ENCODE assay signal across 13 mouse cellular contexts in genomic region chr2:28606601-28607340, GRCm38 (mm10). TPM values are rescaled to one million over a fixed set of nuclear protein-coding genes. Genes with fewer than 3 reads are reported as not detected.
DNase-seq lines count a peak whose midpoint lies in the region; ATAC-seq and TF ChIP-seq lines count a peak whose summit lies in the region.
"Had no signal": no experiment of that assay in that cellular context is flagged by ENCODE, and none has a peak within 500 bp of the region (broad histone marks: within the 10 kb centered on the region; RNA-seq: fewer than 3 reads in every experiment).

No protein-coding gene starts in this region.

- H3K36me3 ChIP-seq in forebrain, embryonic 14.5 days (ENCODE audit: control insufficient read depth, insufficient read depth, low read length), result no peaks in the 10 kb centered on the region
- H3K36me3 ChIP-seq in forebrain, embryonic 16.5 days (ENCODE audit: control insufficient read depth, insufficient read depth), result no peaks in the 10 kb centered on the region
- H3K36me3 ChIP-seq in lung, postnatal 0 days (ENCODE audit: insufficient read depth, low read length), result no peaks in the 10 kb centered on the region
- no peaks in the 10 kb centered on the region for H3K36me3 ChIP-seq in stomach, postnatal 0 days (ENCODE audit: control insufficient read depth, insufficient read depth, low read length)
- H3K36me3 ChIP-seq: forebrain, embryonic 12.5 days; midbrain, embryonic 15.5 days had no signal

- 64% methylated on average over 8 of the region's 8 CpGs for WGBS in forebrain, embryonic 14.5 days
- 66% methylated on average over 8 of the region's 8 CpGs for WGBS in forebrain, embryonic 16.5 days
- 61% methylated on average over 8 of the region's 8 CpGs for WGBS in lung, postnatal 0 days
- 61% methylated on average over 8 of the region's 8 CpGs for WGBS in lung, adult 2 months
- 57% methylated on average over 8 of the region's 8 CpGs for WGBS in stomach, postnatal 0 days

- no peak overlapping the region for H3K4me3 ChIP-seq in forebrain, embryonic 14.5 days (ENCODE audit: low read depth, low read length)
- H3K4me3 ChIP-seq in forebrain, embryonic 16.5 days (replicated peaks; ENCODE audit: low read length), result no peak overlapping the region
- no peak overlapping the region for H3K4me3 ChIP-seq in lung, postnatal 0 days (ENCODE audit: low read depth, low read length)
- no peak overlapping the region for H3K4me3 ChIP-seq in lung, adult 2 months (replicated peaks; ENCODE audit: extremely low read depth, low read depth, low read length)
- no peak overlapping the region for H3K4me3 ChIP-seq in stomach, postnatal 0 days (ENCODE audit: low read depth, low read length)
- H3K4me3 ChIP-seq: forebrain, embryonic 12.5 days; midbrain, embryonic 15.5 days had no signal

- no peak for TF ChIP-seq POLR2A in lung, adult 2 months (IDR thresholded peaks at IDR 0.05; ENCODE audit: borderline replicate concordance, extremely low read depth, low read depth, low read length)

- no peak overlapping the region for H3K4me2 ChIP-seq in forebrain, embryonic 14.5 days (ENCODE audit: low read length)
- H3K4me2 ChIP-seq in forebrain, embryonic 16.5 days (ENCODE audit: low read length), result no peak overlapping the region
- H3K4me2 ChIP-seq in lung, postnatal 0 days (replicated peaks; ENCODE audit: low read depth, low read length), result no peak overlapping the region
- H3K4me2 ChIP-seq in stomach, postnatal 0 days (replicated peaks; ENCODE audit: low read depth), result no peak overlapping the region
- H3K4me2 ChIP-seq: forebrain, embryonic 12.5 days; midbrain, embryonic 15.5 days had no signal

- DNase-seq in forebrain, embryonic 14.5 days (ENCODE audit: low spot score), result peak; percentile 35
- DNase-seq in lung, postnatal 0 days (ENCODE audit: low spot score), result no peak
- DNase-seq in lung, adult 2 months, result no peak
- peak; percentile 23 for DNase-seq in induced T-regulatory cell, adult 2 months (ENCODE audit: low read depth)
- no peak for DNase-seq in stomach, postnatal 0 days (ENCODE audit: low spot score)
- no peak for DNase-seq in right cerebral cortex, postnatal 14 days
- no peak for DNase-seq in Muller cell, postnatal 12 days (ENCODE audit: inconsistent ontology term)
- DNase-seq: adrenal gland, adult 8-10 months; cerebellum, adult 8-10 months had no signal

- TF ChIP-seq CTCF in lung, postnatal 0 days (IDR thresholded peaks at IDR 0.05), result peak; percentile 46
- no peak for TF ChIP-seq CTCF in lung, adult 2 months (IDR thresholded peaks at IDR 0.05; ENCODE audit: insufficient read depth, low read length)
- TF ChIP-seq CTCF in stomach, postnatal 0 days (IDR thresholded peaks at IDR 0.05; ENCODE audit: low read depth), result peak; percentile 53

- no peak for ATAC-seq in forebrain, embryonic 14.5 days
- ATAC-seq in forebrain, embryonic 16.5 days, result no peak
- ATAC-seq in lung, postnatal 0 days, result no peak
- no peak for ATAC-seq in stomach, postnatal 0 days (ENCODE audit: low FRiP score, low TSS enrichment)
- ATAC-seq: midbrain, embryonic 15.5 days had no signal

- H3K4me1 ChIP-seq in forebrain, embryonic 14.5 days (ENCODE audit: control insufficient read depth, insufficient read depth, low read length), result no peaks in the 10 kb centered on the region
- H3K4me1 ChIP-seq in forebrain, embryonic 16.5 days (replicated peaks; ENCODE audit: control insufficient read depth, insufficient read depth, low read length), result no peaks in the 10 kb centered on the region
- H3K4me1 ChIP-seq in lung, postnatal 0 days (ENCODE audit: insufficient read depth, low read depth, low read length), result no peaks in the 10 kb centered on the region
- H3K4me1 ChIP-seq in lung, adult 2 months (ENCODE audit: control insufficient read depth, insufficient read depth, low read length), result no peaks in the 10 kb centered on the region
- H3K4me1 ChIP-seq in stomach, postnatal 0 days (replicated peaks; ENCODE audit: control insufficient read depth, insufficient read depth), result no peaks in the 10 kb centered on the region
- H3K4me1 ChIP-seq: forebrain, embryonic 12.5 days; midbrain, embryonic 15.5 days had no signal

- H3K9ac ChIP-seq in forebrain, embryonic 14.5 days (ENCODE audit: low read length), result no peak overlapping the region
- no peak overlapping the region for H3K9ac ChIP-seq in forebrain, embryonic 16.5 days (replicated peaks; ENCODE audit: low read depth, low read length)
- H3K9ac ChIP-seq in lung, postnatal 0 days (replicated peaks; ENCODE audit: low read depth), result no peak overlapping the region
- no peak overlapping the region for H3K9ac ChIP-seq in stomach, postnatal 0 days (ENCODE audit: low read length)
- H3K9ac ChIP-seq: forebrain, embryonic 12.5 days; midbrain, embryonic 15.5 days had no signal

- no peaks in the 10 kb centered on the region for H3K27me3 ChIP-seq in forebrain, embryonic 14.5 days (replicated peaks; ENCODE audit: control insufficient read depth, insufficient read depth, low read length)
- no peaks in the 10 kb centered on the region for H3K27me3 ChIP-seq in forebrain, embryonic 16.5 days (replicated peaks; ENCODE audit: control insufficient read depth, insufficient read depth, low read length)
- no peaks in the 10 kb centered on the region for H3K27me3 ChIP-seq in lung, postnatal 0 days (replicated peaks; ENCODE audit: insufficient read depth, low read length)
- H3K27me3 ChIP-seq in stomach, postnatal 0 days (ENCODE audit: control insufficient read depth, insufficient read depth, low read length), result no peaks in the 10 kb centered on the region
- H3K27me3 ChIP-seq: forebrain, embryonic 12.5 days; midbrain, embryonic 15.5 days had no signal

- H3K9me3 ChIP-seq in forebrain, embryonic 14.5 days (replicated peaks; ENCODE audit: control insufficient read depth, low read length), result no peaks in the 10 kb centered on the region
- H3K9me3 ChIP-seq in forebrain, embryonic 16.5 days (ENCODE audit: control insufficient read depth, low read length), result no peaks in the 10 kb centered on the region
- H3K9me3 ChIP-seq in lung, postnatal 0 days (ENCODE audit: low read length), result no peaks in the 10 kb centered on the region
- H3K9me3 ChIP-seq in stomach, postnatal 0 days (ENCODE audit: control insufficient read depth, low read length), result no peaks in the 10 kb centered on the region
- H3K9me3 ChIP-seq: forebrain, embryonic 12.5 days; midbrain, embryonic 15.5 days had no signal

- no peak overlapping the region for H3K27ac ChIP-seq in forebrain, embryonic 14.5 days (ENCODE audit: low read depth, low read length)
- no peak overlapping the region for H3K27ac ChIP-seq in forebrain, embryonic 16.5 days (ENCODE audit: low read length)
- no peak overlapping the region for H3K27ac ChIP-seq in lung, postnatal 0 days (ENCODE audit: low read length)
- no peak overlapping the region for H3K27ac ChIP-seq in stomach, postnatal 0 days (replicated peaks)
- H3K27ac ChIP-seq: forebrain, embryonic 12.5 days; midbrain, embryonic 15.5 days had no signal

- TF ChIP-seq EP300 in lung, postnatal 0 days (IDR thresholded peaks at IDR 0.05), result no peak
- TF ChIP-seq EP300 in stomach, postnatal 0 days (optimal IDR thresholded peaks at IDR 0.05), result no peak

RNA-seq across cellular contexts. Expression of gene Gfi1b, which starts 15.0 kb away (rescaled TPM):
- polyA plus RNA-seq in forebrain, embryonic 14.5 days (2014; fragmentation: Nextera tagmentation; extraction: Ambion mirVana), result 0.12 TPM in 1 of 2 replicates, not detected in the other
- polyA plus RNA-seq in forebrain, embryonic 16.5 days (2015; fragmentation: Nextera tagmentation; extraction: Ambion mirVana), result not detected in 2 replicates
- 0.94 and 1.0 TPM in 2 replicates for polyA plus RNA-seq in lung, postnatal 0 days (2015; fragmentation: Nextera tagmentation; extraction: Ambion mirVana)
- polyA plus RNA-seq in lung, adult 2 months (2012; rRNA removed), result 0.66 and 0.79 TPM in 2 replicates
- polyA plus RNA-seq in stomach, postnatal 0 days (2015; fragmentation: Nextera tagmentation; extraction: Ambion mirVana), result 0.07 and 0.40 TPM in 2 replicates
- polyA plus RNA-seq: liver, adult 2 months; midbrain, embryonic 15.5 days had no signal

RNA-seq across cellular contexts. Expression of gene Gtf3c5, which starts 23.2 kb away (rescaled TPM):
- 20.5 and 28.6 TPM in 2 replicates for polyA plus RNA-seq in forebrain, embryonic 14.5 days (2014; fragmentation: Nextera tagmentation; extraction: Ambion mirVana)
- 40.5 and 43.3 TPM in 2 replicates for polyA plus RNA-seq in forebrain, embryonic 16.5 days (2015; fragmentation: Nextera tagmentation; extraction: Ambion mirVana)
- polyA plus RNA-seq in lung, postnatal 0 days (2015; fragmentation: Nextera tagmentation; extraction: Ambion mirVana), result 15.8 and 18.9 TPM in 2 replicates
- 21.6 and 27.3 TPM in 2 replicates for polyA plus RNA-seq in lung, adult 2 months (2012; rRNA removed)
- 13.1 and 14.0 TPM in 2 replicates for polyA plus RNA-seq in stomach, postnatal 0 days (2015; fragmentation: Nextera tagmentation; extraction: Ambion mirVana)

RNA-seq across cellular contexts. Expression of gene Tsc1, which starts 34.3 kb away (rescaled TPM):
- 17.7 and 25.5 TPM in 2 replicates for polyA plus RNA-seq in forebrain, embryonic 14.5 days (2014; fragmentation: Nextera tagmentation; extraction: Ambion mirVana)
- polyA plus RNA-seq in forebrain, embryonic 16.5 days (2015; fragmentation: Nextera tagmentation; extraction: Ambion mirVana), result 32.7 and 42.7 TPM in 2 replicates
- 7.3 and 8.7 TPM in 2 replicates for polyA plus RNA-seq in lung, postnatal 0 days (2015; fragmentation: Nextera tagmentation; extraction: Ambion mirVana)
- polyA plus RNA-seq in lung, adult 2 months (2012; rRNA removed), result 10.2 and 14.7 TPM in 2 replicates
- polyA plus RNA-seq in stomach, postnatal 0 days (2015; fragmentation: Nextera tagmentation; extraction: Ambion mirVana), result 4.9 and 5.1 TPM in 2 replicates

RNA-seq across cellular contexts. Expression of gene Cel, which starts 43.6 kb away (rescaled TPM):
- not detected in 2 replicates for polyA plus RNA-seq in forebrain, embryonic 14.5 days (2014; fragmentation: Nextera tagmentation; extraction: Ambion mirVana)
- not detected in 2 replicates for polyA plus RNA-seq in forebrain, embryonic 16.5 days (2015; fragmentation: Nextera tagmentation; extraction: Ambion mirVana)
- polyA plus RNA-seq in lung, postnatal 0 days (2015; fragmentation: Nextera tagmentation; extraction: Ambion mirVana), result 0.46 TPM in 1 of 2 replicates, not detected in the other
- 0.12 and 3.3 TPM in 2 replicates for polyA plus RNA-seq in lung, adult 2 months (2012; rRNA removed)
- 2.0 and 3.3 TPM in 2 replicates for polyA plus RNA-seq in stomach, postnatal 0 days (2015; fragmentation: Nextera tagmentation; extraction: Ambion mirVana)
- polyA plus RNA-seq: forebrain, embryonic 12.5 days had no signal

Comparison
In these comparisons a context has a peak if more than half of its experiments do, and no peak if none do; other contexts are left out.
1. DNase-seq: peak in forebrain, embryonic 14.5 days (single experiment) and induced T-regulatory cell, adult 2 months (single experiment); none in lung, postnatal 0 days (single experiment), lung, adult 2 months (single experiment), stomach, postnatal 0 days (single experiment), right cerebral cortex, postnatal 14 days (single experiment) and Muller cell, postnatal 12 days (single experiment).